Mouse (Mus musculus) heart, embryonic 12.5 days (tissue): ENCODE measurements around the gene Hist1h2ai. TPM values are rescaled to one million over a fixed set of nuclear protein-coding genes. Genes with fewer than 3 reads are reported as not detected.
"Not testable (repeated sequence)": the region's sequence is repeated elsewhere in the genome, so short reads cannot be mapped to it uniquely, and the experiment has no call there.

Experiments used
- ATAC-seq: fragments of 200-750 bp; cut with Nextera tagmentation; 2 replicates; pipeline ENCODE4 v1.8.0; 2017; ENCODE audit warnings: moderate TSS enrichment, moderate library complexity; ENCODE audit not compliant: insufficient number of reproducible peaks, low FRiP score
- H3K27ac ChIP-seq: fragments of 300-500 bp; sonication (generic); 2 replicates; pipeline ENCODE4 v1.5.1; 2016; ENCODE audit warnings: mild to moderate bottlenecking, moderate library complexity; ENCODE audit not compliant: poor library complexity, severe bottlenecking
- H3K27me3 ChIP-seq: fragments of 300-500 bp; sonication (generic); replicated peaks from 2 replicates; pipeline ENCODE4 v1.6.1; 2016; ENCODE audit warnings: mild to moderate bottlenecking, moderate library complexity
- H3K36me3 ChIP-seq: fragments of 300-500 bp; sonication (generic); 2 replicates; pipeline ENCODE4 v1.6.1; 2016; ENCODE audit warnings: mild to moderate bottlenecking, moderate library complexity
- H3K4me1 ChIP-seq: fragments of 300-500 bp; sonication (generic); replicated peaks from 2 replicates; pipeline ENCODE4 v1.6.1; 2016; ENCODE audit warnings: mild to moderate bottlenecking
- H3K4me2 ChIP-seq: fragments of 300-500 bp; sonication (generic); 2 replicates; pipeline ENCODE4 v1.6.1; 2016; ENCODE audit warnings: mild to moderate bottlenecking, moderate library complexity
- H3K4me3 ChIP-seq: fragments of 300-500 bp; sonication (generic); 2 replicates; pipeline ENCODE4 v1.5.1; 2016; ENCODE audit warnings: mild to moderate bottlenecking
- H3K9ac ChIP-seq: fragments of 300-500 bp; sonication (generic); 2 replicates; pipeline ENCODE4 v1.6.1; 2016; ENCODE audit warnings: mild to moderate bottlenecking, moderate library complexity
- H3K9me3 ChIP-seq: fragments of 300-500 bp; sonication (generic); replicated peaks from 2 replicates; pipeline ENCODE4 v1.6.1; 2016; ENCODE audit warnings: mild to moderate bottlenecking, moderate library complexity
- WGBS: fragments of 180-500 bp; shearing (Covaris S2); methylation state at CpG from one replicate; pipeline ENCODE4 v1.1.7; 2016; 5-methylcytosine and 5-hydroxymethylcytosine counted together
- polyA plus RNA-seq: library from polyadenylated mRNA; unstranded; fragments of >200 nt; fragmentation: Nextera tagmentation; extraction: Ambion mirVana; gene quantifications from 2 replicates; pipeline ENCODE4 v1.2.1, GENCODE M21; 2016

Hist1h2ai gene
- 5.4 and 6.6 TPM in 2 replicates for polyA plus RNA-seq

DNA sequence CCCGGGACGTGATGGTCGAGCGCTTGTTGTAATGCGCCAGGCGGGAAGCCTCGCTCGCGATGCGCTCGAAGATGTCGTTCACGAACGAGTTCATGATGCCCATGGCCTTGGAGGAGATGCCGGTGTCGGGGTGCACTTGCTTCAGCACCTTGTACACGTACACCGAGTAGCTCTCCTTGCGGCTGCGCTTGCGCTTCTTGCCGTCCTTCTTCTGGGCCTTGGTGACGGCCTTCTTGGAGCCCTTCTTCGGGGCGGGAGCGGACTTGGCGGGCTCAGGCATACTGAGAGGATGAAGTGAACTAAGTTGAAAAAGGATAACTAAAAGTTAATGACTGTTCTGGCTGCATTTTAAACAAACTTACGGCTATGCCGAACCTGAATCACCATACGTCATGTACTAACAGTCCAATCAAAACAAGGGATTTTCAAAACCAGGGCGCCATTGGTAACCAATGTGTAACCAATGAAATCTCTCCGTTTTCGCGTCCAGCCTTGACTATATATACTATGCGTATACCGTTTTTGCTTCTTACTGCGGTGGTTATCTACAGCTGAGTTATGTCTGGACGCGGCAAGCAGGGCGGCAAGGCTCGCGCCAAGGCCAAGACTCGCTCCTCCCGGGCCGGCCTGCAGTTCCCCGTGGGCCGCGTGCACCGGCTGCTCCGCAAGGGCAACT, at the start of gene Hist1h2ai, which contains the start of gene Hist1h2bl:
TSS of gene Hist1h2ai (plus strand) at position 559 of the 676 bp plus-strand sequence.
TSS of gene Hist1h2bl (minus strand) at position 280 of the 676 bp plus-strand sequence.
- Histone ChIP-seq H3K4me3 (peak within 1 kb of the TSS; percentile 52), H3K9ac (peak within 1 kb of the TSS; percentile 82), H3K27ac (peak within 1 kb of the TSS; percentile 96), H3K4me2 (peak within 1 kb of the TSS; percentile 90), H3K4me1 (peaks cover 21% of the 10 kb centered on the region)
- not testable (repeated sequence) for H3K27me3 ChIP-seq, H3K36me3 ChIP-seq, H3K9me3 ChIP-seq
- under 1% methylated on average over 36 of the region's 50 CpGs for WGBS
- peak; percentile 93 for ATAC-seq

DNA sequence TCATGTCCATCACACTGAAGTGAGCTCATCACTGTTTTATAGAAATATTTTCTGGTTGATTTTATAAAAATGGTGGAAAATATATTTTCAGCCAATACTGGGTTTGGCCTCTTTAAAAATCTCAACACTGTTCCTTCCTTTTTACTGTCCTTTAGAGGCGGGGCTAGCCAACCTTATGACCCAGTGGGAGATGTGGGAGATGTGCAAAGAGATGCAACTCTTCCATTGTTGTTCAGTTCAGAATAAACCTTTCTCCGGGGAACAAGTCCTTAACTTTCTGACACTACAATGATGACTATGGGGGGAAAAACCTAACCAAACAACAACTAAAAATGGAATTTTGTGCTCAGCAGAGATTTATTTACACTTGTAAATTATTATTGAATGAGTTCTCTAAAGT, 38.9 kb upstream of the Hist1h2ai start, which contains the start of gene Olfr1360:
TSS of gene Olfr1360 (minus strand) at position 101 of the 400 bp plus-strand sequence.
- Histone ChIP-seq H3K9ac (no peak within 1 kb of the TSS), H3K27me3 (no peaks in the 10 kb centered on the region), H3K4me3 (no peak within 1 kb of the TSS), H3K9me3 (no peaks in the 10 kb centered on the region), H3K4me2 (no peak within 1 kb of the TSS), H3K4me1 (no peaks in the 10 kb centered on the region), H3K27ac (no peak within 1 kb of the TSS), H3K36me3 (no peaks in the 10 kb centered on the region)
- 78% methylated on average over 2 of the region's 2 CpGs for WGBS
- no peak for ATAC-seq

GRCm38 (mm10) chr13:21697811-21698210, 18.4 kb upstream of the Hist1h2ai start, which contains the start of gene Olfr1359:
TSS of gene Olfr1359 (plus strand) at chr13:21698111.
- Histone ChIP-seq H3K9me3 (no peaks in the 10 kb centered on the region), H3K4me2 (no peak within 1 kb of the TSS), H3K4me1 (no peaks in the 10 kb centered on the region), H3K9ac (no peak within 1 kb of the TSS), H3K36me3 (no peaks in the 10 kb centered on the region), H3K27ac (no peak within 1 kb of the TSS), H3K27me3 (no peaks in the 10 kb centered on the region), H3K4me3 (no peak within 1 kb of the TSS)
- no peak for ATAC-seq

- Histone ChIP-seq H3K4me3 (no peak overlapping the region), H3K4me2 (no peak overlapping the region), H3K9ac (no peak overlapping the region), H3K9me3 (no peaks in the 10 kb centered on the region), H3K36me3 (no peaks in the 10 kb centered on the region), H3K27me3 (no peaks in the 10 kb centered on the region), H3K4me1 (no peaks in the 10 kb centered on the region; the same call in 1 of the 2 replicates), H3K27ac (no peak overlapping the region)
- 66% methylated on average over 4 of the region's 4 CpGs for WGBS
- no peak for ATAC-seq
These were observed 9.6 kb upstream of the Hist1h2ai start for GRCm38 (mm10) chr13:21706669-21707068.

DNA sequence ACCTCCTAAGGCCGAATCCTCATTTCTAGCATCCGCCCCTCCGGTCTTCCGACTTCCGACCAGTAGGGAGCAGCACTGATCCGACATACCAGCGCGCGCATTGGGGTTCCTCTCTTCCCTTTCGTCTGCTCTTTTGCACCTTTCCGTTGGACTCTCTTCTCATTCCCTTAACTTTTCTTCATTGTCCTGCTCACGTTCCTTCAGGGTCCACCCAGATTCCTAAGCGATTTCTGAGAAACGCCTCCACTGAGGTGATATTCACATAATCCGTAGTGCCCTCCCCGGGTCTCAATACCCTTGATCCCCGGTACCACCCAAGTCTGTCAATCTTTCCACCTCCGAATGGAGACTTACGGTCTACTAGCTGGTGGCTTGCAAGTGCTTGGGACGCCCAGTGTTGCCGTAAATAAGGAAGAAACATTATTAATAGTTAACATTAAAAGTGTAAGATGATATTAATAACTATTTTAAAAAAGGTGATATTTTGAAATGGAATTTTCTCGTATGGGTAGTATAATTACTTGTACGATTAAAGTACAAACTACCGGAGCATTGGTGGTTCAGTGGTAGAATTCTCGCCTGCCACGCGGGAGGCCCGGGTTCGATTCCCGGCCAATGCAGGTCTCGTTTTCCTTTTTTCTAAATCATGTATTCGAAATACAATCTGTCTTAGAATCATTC, 6.1 kb upstream of the Hist1h2ai start:
- ATAC-seq = peak; percentile 78
- H3K27me3 ChIP-seq = no peaks in the 10 kb centered on the region
- H3K27ac ChIP-seq = peak overlapping the region; percentile 81
- H3K4me3 ChIP-seq = peak overlapping the region; percentile 76
- WGBS = under 1% methylated on average over 32 of the region's 32 CpGs
- peaks cover 3% of the 10 kb centered on the region for H3K4me1 ChIP-seq
- no peaks in the 10 kb centered on the region for H3K9me3 ChIP-seq
- peak overlapping the region; percentile 65 for H3K9ac ChIP-seq
- peak overlapping the region; percentile 50 for H3K4me2 ChIP-seq
- H3K36me3 ChIP-seq = no peaks in the 10 kb centered on the region

DNA sequence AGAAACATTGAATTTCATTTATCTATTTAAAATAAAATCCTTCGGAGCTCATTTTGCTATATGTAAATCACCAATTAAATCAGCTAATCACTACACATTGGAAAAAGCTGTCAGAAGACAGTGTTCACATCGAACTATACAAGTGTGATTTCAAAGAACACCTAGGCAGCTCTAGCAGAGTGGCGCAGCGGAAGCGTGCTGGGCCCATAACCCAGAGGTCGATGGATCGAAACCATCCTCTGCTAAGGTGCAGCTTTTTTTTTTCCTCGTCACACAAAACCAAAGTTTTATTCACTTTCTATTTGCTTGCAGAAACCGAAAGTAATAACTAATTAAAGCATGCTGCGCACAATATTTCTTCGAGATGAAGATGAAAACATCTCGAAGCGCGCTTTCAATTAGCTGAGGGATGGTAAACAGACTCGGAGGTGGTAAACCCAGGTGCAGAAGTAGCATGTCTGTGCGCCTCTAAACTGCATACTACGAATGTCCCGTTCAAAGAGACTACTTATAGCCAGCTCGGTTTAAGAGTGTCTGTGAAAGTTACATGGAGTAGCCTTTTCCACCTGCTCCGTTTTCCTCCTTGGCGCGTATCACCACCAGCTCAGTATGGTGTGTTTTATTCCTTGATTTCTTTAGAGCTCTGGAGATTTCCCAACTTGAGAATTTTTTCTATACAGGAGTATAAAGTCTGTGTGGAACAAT, 5.2 kb upstream of the Hist1h2ai start:
- peak overlapping the region; percentile 80 for H3K4me2 ChIP-seq
- no peaks in the 10 kb centered on the region for H3K9me3 ChIP-seq
- peaks cover 8% of the 10 kb centered on the region for H3K4me1 ChIP-seq
- H3K36me3 ChIP-seq = no peaks in the 10 kb centered on the region
- H3K4me3 ChIP-seq = peak overlapping the region; percentile 58
- H3K27me3 ChIP-seq = no peaks in the 10 kb centered on the region
- peak; percentile 80 for ATAC-seq
- peak overlapping the region; percentile 74 for H3K9ac ChIP-seq
- WGBS = 3% methylated on average over 22 of the region's 22 CpGs
- H3K27ac ChIP-seq = no peak overlapping the region

DNA sequence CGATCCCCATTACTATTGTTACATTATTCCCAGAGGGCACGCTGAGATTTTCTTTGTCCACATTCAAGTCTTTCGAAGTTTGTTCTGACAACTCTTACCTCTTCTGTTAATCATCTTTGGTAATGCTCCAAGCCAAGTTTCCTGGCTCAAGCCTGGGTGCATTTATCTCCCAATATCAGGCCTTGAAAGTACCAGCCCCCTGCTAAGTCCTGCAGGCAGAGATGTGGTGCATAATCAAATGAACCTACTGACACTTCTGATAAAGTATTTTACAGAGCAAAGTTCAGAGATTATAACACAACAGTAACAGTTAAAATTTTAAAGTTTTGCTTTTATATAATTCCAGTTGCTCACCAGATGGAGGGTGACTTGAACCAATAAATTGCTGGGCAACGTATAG, 4.5 kb upstream of the Hist1h2ai start:
- Histone ChIP-seq H3K4me3 (peak overlapping the region; percentile 58), H3K9ac (peak overlapping the region; percentile 74; the same call in 1 of the 2 replicates), H3K27ac (no peak overlapping the region), H3K9me3 (no peaks in the 10 kb centered on the region), H3K36me3 (no peaks in the 10 kb centered on the region), H3K4me1 (peaks cover 8% of the 10 kb centered on the region), H3K4me2 (peak overlapping the region; percentile 80), H3K27me3 (no peaks in the 10 kb centered on the region)
- WGBS = 31% methylated on average over 4 of the region's 4 CpGs
- no peak for ATAC-seq

- Histone ChIP-seq H3K27ac (no peak overlapping the region; the same call in 1 of the 2 replicates), H3K36me3 (no peaks in the 10 kb centered on the region), H3K4me2 (peak overlapping the region; percentile 90), H3K27me3 (no peaks in the 10 kb centered on the region), H3K9ac (peak overlapping the region; percentile 79), H3K9me3 (no peaks in the 10 kb centered on the region), H3K4me3 (peak overlapping the region; percentile 47), H3K4me1 (peaks cover 20% of the 10 kb centered on the region)
- no peak for ATAC-seq
- 1% methylated on average over 7 of the region's 7 CpGs for WGBS
These were observed 1.5 kb upstream of the Hist1h2ai start for GRCm38 (mm10) chr13:21714725-21715124.

DNA sequence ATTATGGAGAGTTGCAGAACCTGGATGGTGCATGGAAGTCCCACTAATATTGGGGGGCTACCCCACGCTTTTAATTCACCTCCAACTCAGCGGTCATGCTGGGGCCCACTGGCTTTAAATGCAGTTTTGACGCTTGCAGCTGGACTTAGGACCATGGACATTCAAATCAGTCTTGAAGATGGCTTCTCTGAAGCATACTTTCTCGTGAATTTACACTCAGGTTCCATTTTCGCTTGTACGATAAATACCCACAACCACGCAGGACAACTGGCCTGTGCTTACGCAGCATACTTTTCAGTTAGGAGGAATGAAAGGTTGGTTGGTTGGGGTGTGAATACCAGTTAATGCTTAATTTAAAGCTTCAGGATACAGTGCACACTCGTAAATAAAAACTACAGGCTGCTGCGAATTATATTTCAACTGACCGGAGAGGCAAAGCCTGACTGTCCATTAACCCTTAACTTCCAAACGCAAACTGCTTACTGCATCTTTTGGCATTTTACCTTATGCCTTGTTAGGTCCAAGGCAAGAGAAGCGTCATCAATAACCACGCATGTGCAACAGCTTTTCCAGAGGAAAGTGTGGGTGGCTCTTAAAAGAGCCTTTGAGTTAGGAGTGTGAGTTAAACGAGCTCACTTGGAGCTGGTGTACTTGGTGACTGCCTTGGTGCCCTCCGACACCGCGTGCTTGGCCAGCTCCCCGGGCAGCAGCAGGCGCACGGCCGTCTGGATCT, 925 bp upstream of the Hist1h2ai start:
- H3K36me3 ChIP-seq = no peaks in the 10 kb centered on the region
- no peaks in the 10 kb centered on the region for H3K9me3 ChIP-seq
- H3K4me3 ChIP-seq = peak overlapping the region; percentile 47
- peak overlapping the region; percentile 90 for H3K4me2 ChIP-seq
- no peak for ATAC-seq
- WGBS = 2% methylated on average over 22 of the region's 22 CpGs
- no peaks in the 10 kb centered on the region for H3K27me3 ChIP-seq
- peak overlapping the region; percentile 92 for H3K27ac ChIP-seq
- H3K9ac ChIP-seq = peak overlapping the region; percentile 79
- peaks cover 20% of the 10 kb centered on the region for H3K4me1 ChIP-seq

- under 1% methylated on average over 14 of the region's 38 CpGs for WGBS
- peak overlapping the region; percentile 82 for H3K9ac ChIP-seq
- H3K4me3 ChIP-seq = peak overlapping the region; percentile 52
- not testable (repeated sequence) for H3K27me3 ChIP-seq, H3K36me3 ChIP-seq, H3K9me3 ChIP-seq
- ATAC-seq = peak; percentile 22
- H3K27ac ChIP-seq = peak overlapping the region; percentile 96
- H3K4me1 ChIP-seq = peaks cover 23% of the 10 kb centered on the region
- H3K4me2 ChIP-seq = peak overlapping the region; percentile 90
These were observed 544 bp downstream of the Hist1h2ai start for GRCm38 (mm10) chr13:21716540-21717391.
